Mouse (Mus musculus) kidney, postnatal 36 days (tissue): ENCODE results near the gene Etv2.

Experiments used
- DNase-seq, 2 experiments: peaks; one replicate each; pipeline ENCODE4 v3.0.0; 2021 to 2022; ENCODE audit warnings: mixed read lengths in 2 of 2

The Etv2 gene

GRCm38 (mm10) chr7:30587842-30588667, 47.6 kb downstream of the Etv2 start:
- peak; percentile 24 to 53 for DNase-seq

DNA sequence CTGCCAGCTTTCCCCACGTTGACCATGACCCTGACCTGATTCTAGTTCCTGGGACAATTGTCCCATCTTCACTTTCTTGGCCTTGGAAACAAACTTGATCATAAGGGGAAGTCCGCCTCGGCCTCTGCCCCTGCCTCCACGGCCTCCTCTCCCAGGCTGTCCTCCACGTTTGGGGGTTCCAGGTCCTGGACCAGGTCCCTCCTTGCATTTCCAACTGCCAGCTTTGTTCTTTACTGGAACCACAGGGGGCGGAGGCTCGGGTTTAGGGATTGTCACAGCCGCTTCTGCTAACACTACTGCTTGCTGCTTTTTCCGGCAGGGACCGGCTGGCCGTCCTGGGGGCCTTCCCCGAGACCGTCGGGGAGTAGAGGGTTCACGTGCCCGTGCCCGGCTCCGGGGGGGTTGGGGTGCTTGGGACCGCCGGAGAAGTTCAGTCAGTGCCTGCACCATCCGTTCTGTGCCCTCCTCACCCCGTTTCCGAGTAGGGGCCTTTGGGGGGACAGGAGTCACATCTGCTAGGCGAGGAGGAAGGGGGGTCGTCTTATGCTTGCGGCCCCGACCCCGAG, 49.1 kb downstream of the Etv2 start:
- no peak for DNase-seq

DNA sequence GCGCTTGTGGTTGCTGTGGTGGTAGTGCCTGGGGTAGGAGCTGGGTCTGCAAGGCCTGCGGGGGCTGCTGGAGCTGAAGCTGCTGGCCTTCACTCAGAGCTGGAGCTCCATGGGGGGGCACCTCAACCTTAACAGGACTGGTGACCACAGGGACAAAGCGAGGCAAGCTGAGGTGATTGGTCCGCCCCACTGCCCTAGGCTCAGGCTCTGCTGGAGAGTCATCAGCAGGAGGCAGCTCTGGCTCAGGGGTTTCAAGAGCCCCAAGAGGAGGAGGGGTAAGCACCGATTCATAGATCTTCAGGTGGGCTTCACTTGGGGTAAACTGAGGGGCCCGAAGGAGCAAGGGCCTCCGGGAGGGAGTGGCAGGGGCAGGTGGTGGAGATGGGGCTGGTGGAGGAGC, 50.5 kb downstream of the Etv2 start:
- DNase-seq, result no peak

DNA sequence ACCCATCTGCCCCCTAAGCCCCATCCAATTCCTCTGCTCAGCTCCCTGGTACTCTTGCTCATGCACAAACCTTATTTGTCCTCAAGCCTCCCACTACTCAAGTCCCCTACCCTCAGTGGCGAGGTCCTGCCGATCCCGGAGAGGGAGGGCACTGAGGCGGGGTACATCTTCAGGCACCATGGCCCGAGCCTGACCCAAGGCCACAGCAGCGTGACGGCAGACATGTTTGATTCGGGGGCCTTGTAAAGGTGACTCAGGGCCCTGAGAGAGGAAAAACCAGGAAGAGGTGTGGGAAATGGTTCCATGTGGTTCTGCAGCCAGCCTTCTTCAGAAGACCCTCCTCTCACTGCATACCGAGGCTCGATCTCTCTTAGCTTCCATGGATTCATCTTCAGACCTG, 51.3 kb downstream of the Etv2 start:
- DNase-seq, result no peak
